Mouse (Mus musculus) spleen, adult 12 weeks (tissue): ENCODE measurements around the gene Gprc5a.
A peak's percentile ranks its signal among the peaks of the same experiment; 100 is the strongest.

Experiments
- DNase-seq: peaks from one replicate; pipeline ENCODE4 v3.0.0; 2022; ENCODE audit warnings: low spot score

Gene Gprc5a

GRCm38 (mm10) chr6:135074405-135074947, 9.0 kb downstream of the Gprc5a start:
- no peak for DNase-seq

- DNase-seq = no peak
Measured at GRCm38 (mm10) chr6:135076202-135076601, 10.8 kb downstream of the Gprc5a start.

- DNase-seq = no peak
Measured at GRCm38 (mm10) chr6:135078420-135078819, 13.0 kb downstream of the Gprc5a start.

DNA sequence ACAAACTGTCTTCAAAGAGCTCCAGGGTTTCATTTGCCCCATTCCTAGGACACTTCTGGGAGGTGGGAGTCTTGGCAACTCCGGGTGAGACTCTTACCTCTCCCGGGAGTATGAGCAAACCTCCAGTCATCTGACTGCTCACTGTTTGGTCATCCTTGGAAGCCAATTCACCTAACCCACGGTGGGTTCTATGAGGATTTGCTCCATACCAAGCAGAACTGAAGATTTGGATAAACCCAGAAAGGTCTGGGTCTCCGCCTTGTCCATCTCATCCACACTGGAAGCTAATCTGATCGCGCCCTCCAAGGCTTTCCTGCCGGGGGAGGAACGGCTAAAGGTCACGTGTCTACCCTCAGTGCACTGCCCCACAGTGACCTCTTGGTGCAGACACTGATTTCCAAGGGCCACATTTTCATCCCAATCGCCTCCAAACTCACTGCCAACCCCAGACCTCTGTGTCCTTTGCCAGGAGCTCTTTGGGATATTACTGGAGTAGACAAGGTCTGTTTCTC, 18.6 kb downstream of the Gprc5a start:
- DNase-seq = no peak

DNA sequence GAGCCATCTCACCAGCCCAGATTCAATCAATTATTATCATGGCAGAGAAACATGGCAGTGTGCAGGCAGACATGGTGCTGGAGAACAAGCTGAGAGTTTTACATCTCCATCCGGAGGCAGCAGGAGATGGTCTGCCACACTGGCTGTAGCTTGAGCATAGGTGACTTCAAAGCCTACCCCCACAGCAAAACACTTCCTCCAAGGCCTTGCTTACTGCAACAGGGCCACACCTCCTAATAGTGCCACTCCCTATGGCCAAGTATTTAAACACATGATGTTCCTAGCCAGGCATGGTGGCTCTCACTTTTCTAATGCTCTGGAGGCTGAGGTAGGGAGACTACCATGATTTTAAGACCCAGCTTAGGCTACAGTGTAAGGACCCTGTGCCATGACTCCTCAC, 20.3 kb downstream of the Gprc5a start:
- DNase-seq = no peak

GRCm38 (mm10) chr6:135087721-135088451, 22.4 kb downstream of the Gprc5a start:
- peak; percentile 52 for DNase-seq

DNA sequence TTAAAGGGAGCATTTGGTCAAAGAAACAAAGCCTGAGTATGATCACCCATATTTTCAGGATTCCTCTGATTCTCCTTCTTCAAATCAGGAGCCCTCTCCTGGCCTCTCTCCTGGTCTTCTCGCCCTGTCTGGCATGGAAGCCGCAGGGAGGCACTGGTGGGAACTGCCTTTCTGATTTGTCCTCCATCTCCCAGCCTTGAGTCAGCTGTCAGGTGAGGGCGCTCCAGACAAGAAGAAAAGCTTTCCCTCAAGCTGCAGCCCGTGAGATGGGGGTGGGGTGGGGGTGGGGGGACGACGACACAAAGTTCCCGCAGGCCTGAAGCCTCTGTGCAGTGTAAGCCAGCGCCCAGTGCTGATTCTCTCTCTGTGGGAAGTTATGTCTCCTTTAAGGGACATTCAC, 24.3 kb downstream of the Gprc5a start:
- no peak for DNase-seq

DNA sequence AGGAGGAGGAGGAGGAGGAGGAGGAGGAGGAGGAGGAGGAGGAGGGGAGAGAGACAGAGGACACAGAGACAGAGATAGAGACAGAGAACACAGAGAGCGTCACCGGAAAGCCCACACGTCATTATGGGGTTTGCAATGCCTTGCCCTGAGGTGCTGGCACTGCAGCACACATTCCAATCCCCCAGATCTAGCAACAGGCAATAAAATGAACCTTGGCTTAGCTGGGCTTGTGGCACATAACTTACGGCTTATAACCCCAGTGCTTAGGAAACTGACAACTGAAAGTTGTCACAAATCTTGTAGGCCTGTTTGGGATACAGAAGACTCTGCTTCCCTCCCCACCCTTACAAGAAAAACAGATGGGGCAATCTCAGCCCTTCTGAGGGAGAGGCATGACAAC, 25.2 kb downstream of the Gprc5a start:
- DNase-seq = no peak

- DNase-seq = no peak
Measured at GRCm38 (mm10) chr6:135092798-135093470, 27.5 kb downstream of the Gprc5a start.

- no peak for DNase-seq
Measured at GRCm38 (mm10) chr6:135100787-135101472, 35.5 kb downstream of the Gprc5a start.

DNA sequence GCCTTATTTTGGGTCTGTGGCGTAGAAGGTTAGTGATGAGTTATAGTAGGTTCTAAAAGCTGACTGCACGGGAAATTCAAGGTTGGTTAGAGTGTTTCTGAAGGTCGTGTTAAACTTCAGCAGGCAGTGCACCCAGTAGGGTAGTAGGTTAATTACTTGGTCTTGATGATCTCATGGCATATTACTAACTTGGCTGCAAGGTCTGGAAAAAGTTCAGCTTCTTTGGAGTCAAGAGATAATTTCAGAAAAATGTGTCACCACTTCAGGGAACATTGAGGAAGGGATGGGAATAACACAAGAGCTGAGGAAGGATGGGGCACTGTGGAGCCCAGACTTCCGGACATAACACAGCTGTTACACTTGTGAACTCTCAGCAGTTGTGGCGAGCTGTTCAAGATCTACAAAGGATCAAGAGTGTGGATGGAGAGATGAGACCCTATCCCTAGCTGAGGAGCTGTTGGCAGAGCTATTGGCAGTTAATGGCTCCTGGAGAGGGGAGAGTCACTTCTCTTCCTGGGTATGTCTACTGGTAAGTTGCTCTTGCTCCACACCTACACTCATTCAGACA, 37.4 kb downstream of the Gprc5a start:
- DNase-seq = no peak

DNA sequence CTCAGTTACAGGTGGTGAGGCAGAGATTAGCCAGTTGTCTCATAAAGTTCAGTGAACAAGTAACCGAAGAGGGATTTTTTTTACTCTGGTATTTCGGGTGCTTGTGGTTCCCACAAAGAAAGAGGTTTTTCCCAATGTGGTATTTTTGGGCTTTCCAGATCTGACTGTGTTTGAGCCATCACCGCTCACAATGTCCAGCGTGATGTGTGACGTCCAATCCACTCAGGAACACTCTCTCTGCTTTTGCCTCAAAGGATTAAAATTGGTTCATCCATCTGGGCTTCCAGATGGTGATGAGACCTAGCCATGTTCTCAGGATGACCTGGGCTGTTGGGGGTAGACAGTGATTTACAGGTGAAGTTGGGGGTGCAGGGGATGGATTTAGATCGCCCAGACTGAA, 41.6 kb downstream of the Gprc5a start:
- no peak for DNase-seq

- no peak for DNase-seq
Measured at GRCm38 (mm10) chr6:135112411-135113113, 47.1 kb downstream of the Gprc5a start.

- no peak for DNase-seq
Measured at GRCm38 (mm10) chr6:135113114-135113436, 47.6 kb downstream of the Gprc5a start.

DNA sequence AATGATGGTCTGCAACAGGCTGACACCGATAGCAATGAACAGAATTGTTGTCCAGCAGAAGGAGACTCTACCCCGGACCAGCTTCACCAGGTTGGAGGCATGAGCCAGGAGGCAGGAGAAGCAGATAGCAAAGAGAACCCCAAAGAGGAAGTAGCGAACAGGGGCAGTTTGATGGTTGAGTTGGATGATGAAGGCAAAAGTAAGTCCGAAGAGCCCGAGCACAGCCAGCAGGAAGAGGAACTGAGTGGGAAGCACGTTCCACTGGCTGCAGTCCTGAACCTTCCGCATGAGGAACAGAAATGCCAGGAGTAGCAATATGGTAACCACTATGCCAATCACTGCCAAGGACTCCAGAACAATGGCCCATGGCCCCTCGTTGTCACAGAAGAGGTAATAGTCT, 51.0 kb downstream of the Gprc5a start:
- no peak for DNase-seq

GRCm38 (mm10) chr6:135118183-135118582, 52.7 kb downstream of the Gprc5a start, which contains the start of gene Gprc5d:
TSS of gene Gprc5d (minus strand) at chr6:135118283.
- no peak for DNase-seq

- DNase-seq = no peak
Measured at GRCm38 (mm10) chr6:135124755-135125380, 59.4 kb downstream of the Gprc5a start.

DNA sequence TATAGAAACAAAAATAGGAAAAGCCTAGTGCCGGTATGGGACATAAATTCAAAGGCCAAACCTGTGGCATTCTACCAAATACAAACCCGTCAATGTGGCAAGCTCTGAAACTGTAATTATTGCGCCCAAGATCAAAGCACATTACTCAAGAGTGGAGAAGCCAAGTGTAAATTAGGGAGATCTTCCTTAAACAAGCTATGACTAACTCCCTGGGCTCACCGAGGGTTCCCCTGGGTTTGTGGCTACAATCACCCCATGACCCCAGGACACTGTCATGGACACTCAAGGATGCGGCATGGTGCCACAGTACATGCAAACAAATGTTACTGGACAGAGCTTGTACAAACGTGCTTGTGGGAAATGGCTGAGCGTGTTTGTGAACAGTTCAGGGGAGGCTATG, 67.6 kb downstream of the Gprc5a start:
- DNase-seq = no peak

DNA sequence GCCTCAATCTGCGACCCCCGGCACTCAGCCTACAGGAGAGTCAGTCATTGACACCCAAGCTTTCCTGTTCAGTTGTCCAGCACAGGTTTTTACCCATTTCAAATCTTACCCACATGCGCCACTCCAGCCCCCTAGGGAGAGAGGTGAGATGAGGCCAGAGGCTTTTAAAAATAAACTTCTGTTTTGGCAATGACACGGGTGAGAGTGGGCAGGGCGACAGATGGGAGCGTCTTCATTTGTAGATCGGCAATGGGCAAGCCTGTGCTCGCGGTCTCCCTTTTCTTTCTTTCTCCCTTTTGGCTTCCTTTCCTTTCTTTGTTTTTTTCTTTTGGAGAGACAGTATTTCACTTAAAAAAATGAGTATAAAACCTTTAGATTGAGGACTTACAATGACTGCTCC, 68.0 kb downstream of the Gprc5a start:
- DNase-seq = no peak
